ENCODE assay signal across 31 mouse cellular contexts in genomic region chr6:78329166-78329565, GRCm38 (mm10). TPM values are rescaled to one million over a fixed set of nuclear protein-coding genes. Genes with fewer than 3 reads are reported as not detected.
DNase-seq lines count a peak whose midpoint lies in the region; ATAC-seq lines count a peak whose summit lies in the region.
"Had no signal": no experiment of that assay in that cellular context is flagged by ENCODE, and none has a peak within 500 bp of the region (broad histone marks: within the 10 kb centered on the region; RNA-seq: fewer than 3 reads in every experiment).

No protein-coding gene starts in this region.

- H3K4me2 ChIP-seq in forebrain, embryonic 11.5 days (ENCODE audit: low read depth, low read length, severe bottlenecking), result no peak overlapping the region
- H3K4me2 ChIP-seq in hindbrain, embryonic 12.5 days (replicated peaks), result no peak overlapping the region
- no peak overlapping the region for H3K4me2 ChIP-seq in hindbrain, embryonic 13.5 days
- H3K4me2 ChIP-seq in midbrain, embryonic 15.5 days, result no peak overlapping the region
- H3K4me2 ChIP-seq: hindbrain, embryonic 15.5 days; limb, embryonic 13.5 days; liver, embryonic 11.5 days; lung, embryonic 15.5 days; neural tube, embryonic 12.5 days had no signal

- no peak overlapping the region for H3K9ac ChIP-seq in forebrain, embryonic 11.5 days (ENCODE audit: low read length)
- no peak overlapping the region for H3K9ac ChIP-seq in hindbrain, embryonic 12.5 days
- H3K9ac ChIP-seq in hindbrain, embryonic 13.5 days, result no peak overlapping the region
- H3K9ac ChIP-seq in midbrain, embryonic 15.5 days, result no peak overlapping the region
- H3K9ac ChIP-seq: hindbrain, embryonic 15.5 days; limb, embryonic 13.5 days; lung, embryonic 15.5 days; neural tube, embryonic 12.5 days had no signal

- no peaks in the 10 kb centered on the region for H3K36me3 ChIP-seq in forebrain, embryonic 11.5 days (ENCODE audit: control insufficient read depth, insufficient read depth, low read length)
- no peaks in the 10 kb centered on the region for H3K36me3 ChIP-seq in forebrain, embryonic 10.5 days (replicated peaks)
- no peaks in the 10 kb centered on the region for H3K36me3 ChIP-seq in hindbrain, embryonic 12.5 days
- no peaks in the 10 kb centered on the region for H3K36me3 ChIP-seq in hindbrain, embryonic 13.5 days
- no peaks in the 10 kb centered on the region for H3K36me3 ChIP-seq in midbrain, embryonic 15.5 days (replicated peaks)
- H3K36me3 ChIP-seq: G1E; hindbrain, embryonic 15.5 days; limb, embryonic 13.5 days; lung, embryonic 15.5 days; neural tube, embryonic 12.5 days had no signal

- no peak for DNase-seq in forebrain, embryonic 11.5 days (ENCODE audit: low spot score)
- no peak for DNase-seq in forebrain, embryonic 10.5 days (ENCODE audit: extremely low spot score, low spot score)
- peak; percentile 5 for DNase-seq in retina, postnatal 1 day
- no peak for DNase-seq in retina, embryonic 14.5 days (ENCODE audit: low spot score)
- DNase-seq in natural killer cell, adult 2 months (ENCODE audit: low spot score in 2 of 2), result no peak
- DNase-seq: adrenal gland, postnatal 10 days; cerebellum, adult 11 months; cerebellum, adult 9-10 months; cerebellum, postnatal 36 days; gastrocnemius, postnatal 10 days; heart, postnatal 14 days; kidney, adult 8-10 months; kidney, postnatal 4 days; thymus, adult 2 months; thymus, postnatal 36 days had no signal

- H3K9me3 ChIP-seq in forebrain, embryonic 11.5 days (ENCODE audit: control insufficient read depth, low read length), result no peaks in the 10 kb centered on the region
- H3K9me3 ChIP-seq in forebrain, embryonic 10.5 days, result no peaks in the 10 kb centered on the region
- H3K9me3 ChIP-seq in hindbrain, embryonic 12.5 days (replicated peaks), result no peaks in the 10 kb centered on the region
- no peaks in the 10 kb centered on the region for H3K9me3 ChIP-seq in hindbrain, embryonic 13.5 days
- H3K9me3 ChIP-seq in midbrain, embryonic 15.5 days, result no peaks in the 10 kb centered on the region
- H3K9me3 ChIP-seq: hindbrain, embryonic 15.5 days; limb, embryonic 13.5 days; lung, embryonic 15.5 days; neural tube, embryonic 12.5 days had no signal

- WGBS in forebrain, embryonic 11.5 days, result 61% methylated on average over 2 of the region's 2 CpGs
- 53% methylated on average over 2 of the region's 2 CpGs for WGBS in forebrain, embryonic 10.5 days
- 46% methylated on average over 2 of the region's 2 CpGs for WGBS in hindbrain, embryonic 12.5 days
- WGBS in hindbrain, embryonic 13.5 days, result 43% methylated on average over 2 of the region's 2 CpGs
- WGBS in midbrain, embryonic 15.5 days, result 56% methylated on average over 2 of the region's 2 CpGs

- H3K27ac ChIP-seq in forebrain, embryonic 11.5 days (ENCODE audit: low read depth, low read length), result no peak overlapping the region
- H3K27ac ChIP-seq in forebrain, embryonic 10.5 days, result no peak overlapping the region
- no peak overlapping the region for H3K27ac ChIP-seq in hindbrain, embryonic 12.5 days
- H3K27ac ChIP-seq in hindbrain, embryonic 13.5 days, result no peak overlapping the region
- no peak overlapping the region for H3K27ac ChIP-seq in midbrain, embryonic 15.5 days
- H3K27ac ChIP-seq: hindbrain, embryonic 15.5 days; kidney, postnatal 0 days; limb, embryonic 13.5 days; lung, embryonic 15.5 days; neural tube, embryonic 12.5 days had no signal

- no peaks in the 10 kb centered on the region for H3K27me3 ChIP-seq in forebrain, embryonic 11.5 days (ENCODE audit: control insufficient read depth, insufficient read depth, low read length)
- no peaks in the 10 kb centered on the region for H3K27me3 ChIP-seq in forebrain, embryonic 10.5 days (ENCODE audit: poor library complexity, severe bottlenecking)
- H3K27me3 ChIP-seq in hindbrain, embryonic 12.5 days, result no peaks in the 10 kb centered on the region
- H3K27me3 ChIP-seq in hindbrain, embryonic 13.5 days, result no peaks in the 10 kb centered on the region
- H3K27me3 ChIP-seq in midbrain, embryonic 15.5 days (replicated peaks), result no peaks in the 10 kb centered on the region
- H3K27me3 ChIP-seq: hindbrain, embryonic 15.5 days; limb, embryonic 13.5 days; lung, embryonic 15.5 days; neural tube, embryonic 12.5 days had no signal

- H3K4me3 ChIP-seq in forebrain, embryonic 11.5 days (ENCODE audit: low read depth, low read length), result no peak overlapping the region
- no peak overlapping the region for H3K4me3 ChIP-seq in forebrain, embryonic 10.5 days
- no peak overlapping the region for H3K4me3 ChIP-seq in hindbrain, embryonic 12.5 days
- H3K4me3 ChIP-seq in hindbrain, embryonic 13.5 days, result no peak overlapping the region
- H3K4me3 ChIP-seq in midbrain, embryonic 15.5 days, result no peak overlapping the region
- H3K4me3 ChIP-seq: hindbrain, embryonic 15.5 days; limb, embryonic 13.5 days; lung, embryonic 15.5 days; neural tube, embryonic 12.5 days had no signal

- H3K4me1 ChIP-seq in forebrain, embryonic 11.5 days (replicated peaks; ENCODE audit: control insufficient read depth, insufficient read depth, low read length), result no peaks in the 10 kb centered on the region
- no peaks in the 10 kb centered on the region for H3K4me1 ChIP-seq in forebrain, embryonic 10.5 days
- peaks cover 4% of the 10 kb centered on the region; the same call in 1 of the 2 replicates for H3K4me1 ChIP-seq in hindbrain, embryonic 12.5 days
- no peaks in the 10 kb centered on the region for H3K4me1 ChIP-seq in hindbrain, embryonic 13.5 days (replicated peaks)
- H3K4me1 ChIP-seq in midbrain, embryonic 15.5 days, result no peaks in the 10 kb centered on the region
- H3K4me1 ChIP-seq: hindbrain, embryonic 15.5 days; limb, embryonic 13.5 days; lung, embryonic 15.5 days; neural tube, embryonic 12.5 days had no signal

- 0 out of 2 replicates have a peak, but pooled peaks have one; percentile 50 for ATAC-seq in forebrain, embryonic 11.5 days (replicated peaks; ENCODE audit: low FRiP score)
- peak; percentile 67 for ATAC-seq in hindbrain, embryonic 12.5 days (ENCODE audit: low FRiP score)
- no peak for ATAC-seq in hindbrain, embryonic 13.5 days (ENCODE audit: low FRiP score)
- ATAC-seq in midbrain, embryonic 15.5 days (replicated peaks), result 0 out of 2 replicates have a peak, but pooled peaks have one; percentile 27
- ATAC-seq: forebrain, embryonic 14.5 days had no signal

RNA-seq across cellular contexts. Expression of gene Reg3b, which starts 41.3 kb away (rescaled TPM):
- polyA plus RNA-seq in forebrain, embryonic 11.5 days (2014; fragmentation: Nextera tagmentation; extraction: Ambion mirVana), result not detected in 2 replicates
- not detected in 2 replicates for polyA plus RNA-seq in forebrain, embryonic 10.5 days (2016; fragmentation: Nextera tagmentation; extraction: Ambion mirVana)
- not detected in 2 replicates for polyA plus RNA-seq in hindbrain, embryonic 12.5 days (2016; fragmentation: Nextera tagmentation; extraction: Ambion mirVana)
- polyA plus RNA-seq in hindbrain, embryonic 13.5 days (2015; fragmentation: Nextera tagmentation; extraction: Ambion mirVana), result 0.44 TPM in 1 of 2 replicates, not detected in the other
- 1.1 TPM in 1 of 2 replicates, not detected in the other for polyA plus RNA-seq in midbrain, embryonic 15.5 days (2015; fragmentation: Nextera tagmentation; extraction: Ambion mirVana)
- polyA plus RNA-seq: embryonic facial prominence, embryonic 11.5 days; forebrain, embryonic 14.5 days; G1E; heart, embryonic 14.5 days; kidney, postnatal 0 days; limb, embryonic 13.5 days; liver, embryonic 11.5 days; lung, embryonic 15.5 days; neural tube, embryonic 12.5 days had no signal

RNA-seq across cellular contexts. Expression of gene Reg3d, which starts 49.5 kb away (rescaled TPM):
- polyA plus RNA-seq in forebrain, embryonic 11.5 days (2014; fragmentation: Nextera tagmentation; extraction: Ambion mirVana), result not detected in 2 replicates
- not detected in 2 replicates for polyA plus RNA-seq in forebrain, embryonic 10.5 days (2016; fragmentation: Nextera tagmentation; extraction: Ambion mirVana)
- polyA plus RNA-seq in hindbrain, embryonic 12.5 days (2016; fragmentation: Nextera tagmentation; extraction: Ambion mirVana), result not detected in 2 replicates
- polyA plus RNA-seq in hindbrain, embryonic 13.5 days (2015; fragmentation: Nextera tagmentation; extraction: Ambion mirVana), result not detected in 2 replicates
- polyA plus RNA-seq in midbrain, embryonic 15.5 days (2015; fragmentation: Nextera tagmentation; extraction: Ambion mirVana), result not detected in 2 replicates
- polyA plus RNA-seq: embryonic facial prominence, embryonic 11.5 days; forebrain, embryonic 14.5 days; G1E; gonadal fat pad, adult 2 months; heart, embryonic 14.5 days; hindbrain, embryonic 15.5 days; intestine, embryonic 14.5 days; kidney, postnatal 0 days; limb, embryonic 13.5 days; liver, embryonic 11.5 days; liver, embryonic 16.5 days; lung, embryonic 15.5 days; neural tube, embryonic 12.5 days; thymus, adult 2 months had no signal

RNA-seq across cellular contexts. Expression of gene Reg3a, which starts 51.3 kb away (rescaled TPM):
- polyA plus RNA-seq in forebrain, embryonic 11.5 days (2014; fragmentation: Nextera tagmentation; extraction: Ambion mirVana), result not detected in 2 replicates
- not detected in 2 replicates for polyA plus RNA-seq in forebrain, embryonic 10.5 days (2016; fragmentation: Nextera tagmentation; extraction: Ambion mirVana)
- polyA plus RNA-seq in hindbrain, embryonic 12.5 days (2016; fragmentation: Nextera tagmentation; extraction: Ambion mirVana), result not detected in 2 replicates
- not detected in 2 replicates for polyA plus RNA-seq in hindbrain, embryonic 13.5 days (2015; fragmentation: Nextera tagmentation; extraction: Ambion mirVana)
- polyA plus RNA-seq in midbrain, embryonic 15.5 days (2015; fragmentation: Nextera tagmentation; extraction: Ambion mirVana), result not detected in 2 replicates
- polyA plus RNA-seq: embryonic facial prominence, embryonic 11.5 days; forebrain, embryonic 14.5 days; G1E; gonadal fat pad, adult 2 months; heart, embryonic 14.5 days; hindbrain, embryonic 15.5 days; intestine, embryonic 14.5 days; kidney, postnatal 0 days; limb, embryonic 13.5 days; liver, embryonic 11.5 days; liver, embryonic 16.5 days; lung, embryonic 15.5 days; neural tube, embryonic 12.5 days had no signal
